ENCODE assay signal across 9 mouse cellular contexts in the genomic region with DNA sequence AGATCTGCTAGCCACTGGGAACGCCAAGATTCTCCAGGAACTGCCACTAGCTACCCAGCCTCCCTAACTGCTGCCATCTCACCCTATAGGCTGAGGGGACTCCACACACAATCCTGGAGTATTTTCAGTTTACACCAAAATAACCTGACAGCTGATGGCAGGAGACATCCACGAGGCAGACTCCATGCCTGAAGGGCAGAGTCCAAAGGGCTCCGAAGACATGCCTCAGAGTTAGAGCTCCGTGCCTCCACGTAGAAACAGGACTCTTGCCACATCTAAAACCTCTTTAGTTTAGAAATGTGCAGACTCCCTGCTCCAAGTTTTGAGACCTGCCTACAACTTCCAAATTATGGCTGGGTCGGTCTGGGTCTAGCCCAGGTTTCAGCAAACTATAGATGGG. TPM values are rescaled to one million over a fixed set of nuclear protein-coding genes. Genes with fewer than 3 reads are reported as not detected.
A peak's percentile ranks its signal among the peaks of the same experiment; 100 is the strongest.
DNase-seq lines count a peak whose midpoint lies in the region; ATAC-seq lines count a peak whose summit lies in the region.
"Had no signal": no experiment of that assay in that cellular context is flagged by ENCODE, and none has a peak within 500 bp of the region (broad histone marks: within the 10 kb centered on the region; RNA-seq: fewer than 3 reads in every experiment).

No protein-coding gene starts in this region.

- no peaks in the 10 kb centered on the region for H3K9me3 ChIP-seq in heart, embryonic 15.5 days (replicated peaks)
- no peaks in the 10 kb centered on the region for H3K9me3 ChIP-seq in embryonic facial prominence, embryonic 13.5 days
- no peaks in the 10 kb centered on the region for H3K9me3 ChIP-seq in midbrain, embryonic 14.5 days (ENCODE audit: control insufficient read depth, low read length)

- peak overlapping the region; percentile 72 for H3K4me2 ChIP-seq in heart, embryonic 15.5 days
- peak overlapping the region; percentile 88 for H3K4me2 ChIP-seq in embryonic facial prominence, embryonic 13.5 days
- peak overlapping the region; percentile 92 for H3K4me2 ChIP-seq in midbrain, embryonic 14.5 days (ENCODE audit: low read length)

- H3K4me1 ChIP-seq in heart, embryonic 15.5 days (replicated peaks): peaks cover 56% of the 10 kb centered on the region
- H3K4me1 ChIP-seq in embryonic facial prominence, embryonic 13.5 days: peaks cover 50% of the 10 kb centered on the region
- H3K4me1 ChIP-seq in midbrain, embryonic 14.5 days (ENCODE audit: control insufficient read depth, insufficient read depth, low read length): peaks cover 14% of the 10 kb centered on the region

- no peak for DNase-seq in heart, postnatal 10 days
- peak; percentile 84 for DNase-seq in kidney, adult 9 months
- DNase-seq in midbrain, embryonic 14.5 days: no peak
- DNase-seq in spleen, adult 12 weeks (ENCODE audit: low spot score): no peak
- DNase-seq in gastrocnemius, postnatal 10 days: no peak
- DNase-seq: right cerebral cortex, postnatal 25 days had no signal

- H3K27me3 ChIP-seq in heart, embryonic 15.5 days: no peaks in the 10 kb centered on the region
- peaks cover 7% of the 10 kb centered on the region; the same call in 1 of the 2 replicates for H3K27me3 ChIP-seq in embryonic facial prominence, embryonic 13.5 days
- H3K27me3 ChIP-seq in midbrain, embryonic 14.5 days (ENCODE audit: control insufficient read depth, insufficient read depth, low read length): 0 out of 2 replicates have a peak, but pooled peaks cover 6% of the 10 kb centered on the region

- peaks cover 15% of the 10 kb centered on the region for H3K36me3 ChIP-seq in heart, embryonic 15.5 days
- H3K36me3 ChIP-seq in embryonic facial prominence, embryonic 13.5 days: peaks cover 27% of the 10 kb centered on the region
- H3K36me3 ChIP-seq in midbrain, embryonic 14.5 days (ENCODE audit: control insufficient read depth, insufficient read depth, low read length): peaks cover 24% of the 10 kb centered on the region

- 56% methylated on average over 6 of the region's 6 CpGs for WGBS in heart, embryonic 15.5 days
- 57% methylated on average over 6 of the region's 6 CpGs for WGBS in embryonic facial prominence, embryonic 13.5 days
- 78% methylated on average over 6 of the region's 6 CpGs for WGBS in midbrain, embryonic 14.5 days

- H3K9ac ChIP-seq in heart, embryonic 15.5 days: peak overlapping the region; percentile 98; the same call in 1 of the 2 replicates
- peak overlapping the region; percentile 97 for H3K9ac ChIP-seq in embryonic facial prominence, embryonic 13.5 days
- no peak overlapping the region for H3K9ac ChIP-seq in midbrain, embryonic 14.5 days (replicated peaks; ENCODE audit: low read length)

- peak overlapping the region; percentile 94 for H3K4me3 ChIP-seq in heart, embryonic 15.5 days
- peak overlapping the region; percentile 95 for H3K4me3 ChIP-seq in embryonic facial prominence, embryonic 13.5 days
- no peak overlapping the region for H3K4me3 ChIP-seq in midbrain, embryonic 14.5 days (replicated peaks; ENCODE audit: low read depth, low read length)

- no peak for ATAC-seq in heart, embryonic 15.5 days (replicated peaks; ENCODE audit: insufficient number of reproducible peaks, insufficient read depth, low FRiP score, low read depth)
- no peak for ATAC-seq in embryonic facial prominence, embryonic 13.5 days (ENCODE audit: insufficient number of reproducible peaks, insufficient read depth, low FRiP score, low TSS enrichment, low read depth)
- no peak for ATAC-seq in midbrain, embryonic 14.5 days (ENCODE audit: low FRiP score, low TSS enrichment)
- ATAC-seq in frontal cortex, adult (ENCODE audit: low TSS enrichment): no peak

- intact Hi-C loops in heart, postnatal 10 days (cut with DNase I): no loop called here

- H3K27ac ChIP-seq in heart, embryonic 15.5 days: peak overlapping the region; percentile 94
- peak overlapping the region; percentile 76; the same call in 1 of the 2 replicates for H3K27ac ChIP-seq in embryonic facial prominence, embryonic 13.5 days
- no peak overlapping the region for H3K27ac ChIP-seq in midbrain, embryonic 14.5 days (replicated peaks; ENCODE audit: low read depth, low read length)

RNA-seq across cellular contexts. Expression of a gene that starts 4.7 kb away (rescaled TPM):
- 16.0 and 18.2 TPM in 2 replicates for polyA plus RNA-seq in heart, embryonic 15.5 days (2015; fragmentation: Nextera tagmentation; extraction: Ambion mirVana)
- total RNA-seq in heart, postnatal 10 days (2021): 100 to 1,000 TPM; 119 to 139 TPM
- polyA plus RNA-seq in embryonic facial prominence, embryonic 13.5 days (2015; fragmentation: Nextera tagmentation; extraction: Ambion mirVana): 10.9 and 11.0 TPM in 2 replicates
- 4.6 and 4.9 TPM in 2 replicates for polyA plus RNA-seq in midbrain, embryonic 14.5 days (2014; fragmentation: Nextera tagmentation; extraction: Ambion mirVana)
- total RNA-seq in gastrocnemius, postnatal 10 days (2021): 10 to 100 TPM; 63.1 to 68.1 TPM

RNA-seq across cellular contexts. Expression of a gene that starts 12.8 kb away (rescaled TPM):
- polyA plus RNA-seq in heart, embryonic 15.5 days (2015; fragmentation: Nextera tagmentation; extraction: Ambion mirVana): 10.9 and 14.4 TPM in 2 replicates
- 10 to 100 TPM; 19.9 to 21.7 TPM for total RNA-seq in heart, postnatal 10 days (2021)
- polyA plus RNA-seq in embryonic facial prominence, embryonic 13.5 days (2015; fragmentation: Nextera tagmentation; extraction: Ambion mirVana): 12.8 and 13.8 TPM in 2 replicates
- 1.6 and 3.2 TPM in 2 replicates for polyA plus RNA-seq in midbrain, embryonic 14.5 days (2014; fragmentation: Nextera tagmentation; extraction: Ambion mirVana)
- 10 to 100 TPM in 1 of 2 experiments, 1 to 10 TPM in 1; 9.4 to 12.1 TPM for total RNA-seq in gastrocnemius, postnatal 10 days (2021)

RNA-seq across cellular contexts. Expression of a gene that starts 29.4 kb away (rescaled TPM):
- polyA plus RNA-seq in heart, embryonic 15.5 days (2015; fragmentation: Nextera tagmentation; extraction: Ambion mirVana): 15.1 and 21.1 TPM in 2 replicates
- total RNA-seq in heart, postnatal 10 days (2021): 10 to 100 TPM; 70.5 to 72.0 TPM
- polyA plus RNA-seq in embryonic facial prominence, embryonic 13.5 days (2015; fragmentation: Nextera tagmentation; extraction: Ambion mirVana): 25.3 and 28.7 TPM in 2 replicates
- 18.1 and 19.5 TPM in 2 replicates for polyA plus RNA-seq in midbrain, embryonic 14.5 days (2014; fragmentation: Nextera tagmentation; extraction: Ambion mirVana)
- total RNA-seq in gastrocnemius, postnatal 10 days (2021): 10 to 100 TPM; 92.2 to 97.2 TPM

RNA-seq across cellular contexts. Expression of a gene that starts 57.7 kb away (rescaled TPM):
- polyA plus RNA-seq in heart, embryonic 15.5 days (2015; fragmentation: Nextera tagmentation; extraction: Ambion mirVana): 16.1 and 17.4 TPM in 2 replicates
- total RNA-seq in heart, postnatal 10 days (2021): 10 to 100 TPM; 33.1 to 35.5 TPM
- 21.6 and 29.0 TPM in 2 replicates for polyA plus RNA-seq in embryonic facial prominence, embryonic 13.5 days (2015; fragmentation: Nextera tagmentation; extraction: Ambion mirVana)
- polyA plus RNA-seq in midbrain, embryonic 14.5 days (2014; fragmentation: Nextera tagmentation; extraction: Ambion mirVana): 28.7 and 34.8 TPM in 2 replicates
- 10 to 100 TPM; 39.9 to 45.0 TPM for total RNA-seq in gastrocnemius, postnatal 10 days (2021)

RNA-seq across cellular contexts. Expression of a gene that starts 59.8 kb away (rescaled TPM):
- polyA plus RNA-seq in heart, embryonic 15.5 days (2015; fragmentation: Nextera tagmentation; extraction: Ambion mirVana): 16.6 and 21.5 TPM in 2 replicates
- 10 to 100 TPM; 17.9 to 18.9 TPM for total RNA-seq in heart, postnatal 10 days (2021)
- 49.0 and 53.1 TPM in 2 replicates for polyA plus RNA-seq in embryonic facial prominence, embryonic 13.5 days (2015; fragmentation: Nextera tagmentation; extraction: Ambion mirVana)
- polyA plus RNA-seq in midbrain, embryonic 14.5 days (2014; fragmentation: Nextera tagmentation; extraction: Ambion mirVana): 42.7 and 43.7 TPM in 2 replicates
- 10 to 100 TPM; 11.8 to 16.4 TPM for total RNA-seq in gastrocnemius, postnatal 10 days (2021)
